Mouse (Mus musculus) kidney, embryonic 16.5 days (tissue): ENCODE results near the gene Col25a1. TPM values are rescaled to one million over a fixed set of nuclear protein-coding genes. Genes with fewer than 3 reads are reported as not detected.

Experiments
- ATAC-seq: fragments of 200-750 bp; cut with Nextera tagmentation; 2 replicates; pipeline ENCODE4 v1.8.0; 2017; ENCODE audit warnings: moderate TSS enrichment; ENCODE audit not compliant: low FRiP score, low TSS enrichment
- H3K27ac ChIP-seq: fragments of 300-500 bp; sonication (generic); 2 replicates; pipeline ENCODE4 v1.5.1; 2014; ENCODE audit warnings: low read length
- H3K27me3 ChIP-seq: fragments of 300-500 bp; sonication (generic); 2 replicates; pipeline ENCODE4 v1.6.1; 2014; ENCODE audit warnings: low read length, control low read depth, mixed read lengths; ENCODE audit not compliant: insufficient read depth
- H3K36me3 ChIP-seq: fragments of 300-500 bp; sonication (generic); 2 replicates; pipeline ENCODE4 v1.6.1; 2014; ENCODE audit warnings: low read length, control low read depth, mixed read lengths; ENCODE audit not compliant: insufficient read depth
- H3K4me1 ChIP-seq: fragments of 300-500 bp; sonication (generic); 2 replicates; pipeline ENCODE4 v1.6.1; 2014; ENCODE audit warnings: low read length, control low read depth, mixed read lengths; ENCODE audit not compliant: insufficient read depth
- H3K4me2 ChIP-seq: fragments of 300-500 bp; sonication (generic); replicated peaks from 2 replicates; pipeline ENCODE4 v1.6.1; 2014; ENCODE audit warnings: low read depth, low read length
- H3K4me3 ChIP-seq: fragments of 300-500 bp; sonication (generic); 2 replicates; pipeline ENCODE4 v1.5.1; 2014; ENCODE audit warnings: mild to moderate bottlenecking, low read length
- H3K9ac ChIP-seq: fragments of 300-500 bp; sonication (generic); replicated peaks from 2 replicates; pipeline ENCODE4 v1.6.1; 2014; ENCODE audit warnings: low read length
- H3K9me3 ChIP-seq: fragments of 300-500 bp; sonication (generic); 2 replicates; pipeline ENCODE4 v1.6.1; 2016; ENCODE audit warnings: low read length, control low read depth
- WGBS: fragments of 180-500 bp; shearing (Covaris S2); extraction: QIAGEN DNeasy Blood & Tissue Kit; methylation state at CpG from one replicate; pipeline ENCODE4 v1.1.7; 2014; 5-methylcytosine and 5-hydroxymethylcytosine counted together
- polyA plus RNA-seq: library from polyadenylated mRNA; unstranded; fragments of >200 nt; fragmentation: Nextera tagmentation; extraction: Ambion mirVana; gene quantifications from 2 replicates; pipeline ENCODE4 v1.2.1, GENCODE M21; 2015

Col25a1 gene
- polyA plus RNA-seq, 1 experiment from 2014 or later = 4.2 TPM

DNA sequence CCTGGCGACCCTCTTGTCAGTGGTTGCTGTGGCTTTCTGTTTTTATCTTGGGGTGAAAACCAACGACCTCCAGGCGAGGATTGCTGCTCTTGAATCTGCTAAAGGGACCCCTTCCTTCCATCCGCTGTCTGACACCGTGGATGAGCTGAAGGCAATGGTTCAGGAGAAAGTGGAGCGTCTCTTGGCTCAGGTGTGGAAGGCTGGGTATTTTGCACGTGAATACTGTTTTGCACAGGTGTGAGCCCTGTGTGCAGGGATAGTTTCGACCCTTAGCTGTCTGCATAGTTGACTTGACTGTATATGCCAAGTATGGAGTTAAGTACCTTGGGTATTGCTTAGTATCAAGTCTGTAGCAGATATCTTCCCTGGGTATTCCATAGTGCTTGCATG, 50.3 kb downstream of the Col25a1 start:
- ATAC-seq = no peak
- Histone ChIP-seq H3K9ac (peak overlapping the region; percentile 64), H3K27me3 (peaks cover 5% of the 10 kb centered on the region), H3K4me3 (peak overlapping the region; percentile 54), H3K27ac (no peak overlapping the region), H3K36me3 (no peaks in the 10 kb centered on the region), H3K4me2 (peak overlapping the region; percentile 97), H3K4me1 (peaks cover 8% of the 10 kb centered on the region; the same call in 1 of the 2 replicates), H3K9me3 (no peaks in the 10 kb centered on the region)
- 15% methylated on average over 8 of the region's 8 CpGs for WGBS

DNA sequence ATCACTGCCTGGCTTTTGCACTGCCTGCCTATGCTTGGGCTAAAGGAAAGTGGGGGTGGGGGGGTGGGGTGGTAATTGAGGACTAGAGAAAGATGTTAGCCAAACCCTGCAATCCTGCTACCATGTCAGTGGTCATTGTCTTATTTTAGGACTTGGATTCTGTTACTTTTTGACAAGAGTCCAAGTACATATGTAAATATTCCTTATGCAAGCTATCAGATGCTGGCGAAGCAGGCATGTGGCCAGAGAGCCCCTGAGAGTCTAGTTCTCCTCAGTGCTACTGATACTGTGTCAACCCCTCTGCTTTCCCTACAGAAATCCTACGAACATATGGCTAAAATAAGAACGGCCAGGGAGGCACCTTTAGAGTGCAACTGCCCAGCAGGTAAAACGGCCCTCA, 51.1 kb downstream of the Col25a1 start:
- H3K9me3 ChIP-seq = no peaks in the 10 kb centered on the region
- no peak overlapping the region for H3K4me3 ChIP-seq
- no peak for ATAC-seq
- 82% methylated on average over 4 of the region's 4 CpGs for WGBS
- no peaks in the 10 kb centered on the region for H3K36me3 ChIP-seq
- peaks cover 8% of the 10 kb centered on the region; the same call in 1 of the 2 replicates for H3K4me1 ChIP-seq
- H3K4me2 ChIP-seq = no peak overlapping the region
- H3K27ac ChIP-seq = no peak overlapping the region
- H3K27me3 ChIP-seq = peaks cover 5% of the 10 kb centered on the region
- H3K9ac ChIP-seq = no peak overlapping the region

DNA sequence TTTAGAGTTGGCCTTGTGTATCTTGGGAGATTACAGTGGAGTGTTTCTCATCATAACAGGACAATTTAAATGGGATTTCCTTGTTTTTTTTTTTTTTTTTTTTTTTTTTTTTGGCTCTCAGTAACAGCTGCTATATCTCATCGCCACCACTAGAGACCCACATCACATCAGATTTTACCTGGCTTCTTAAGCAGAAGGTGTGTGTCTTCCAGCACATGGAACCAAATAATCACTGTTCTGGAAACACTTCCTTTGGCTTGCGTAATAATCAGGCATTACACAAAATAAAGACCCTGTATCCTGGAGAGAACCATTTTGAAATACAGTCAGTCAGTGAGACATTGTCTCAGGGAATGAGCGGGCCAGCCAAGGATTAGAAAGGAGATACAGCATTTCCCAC, 53.8 kb downstream of the Col25a1 start:
- H3K27ac ChIP-seq = no peak overlapping the region
- no peak overlapping the region for H3K4me3 ChIP-seq
- H3K9ac ChIP-seq = no peak overlapping the region
- no peak for ATAC-seq
- WGBS = 61% methylated on average over 3 of the region's 3 CpGs
- no peaks in the 10 kb centered on the region for H3K36me3 ChIP-seq
- no peaks in the 10 kb centered on the region for H3K9me3 ChIP-seq
- peaks cover 5% of the 10 kb centered on the region for H3K27me3 ChIP-seq
- H3K4me2 ChIP-seq = no peak overlapping the region
- 0 out of 2 replicates have a peak, but pooled peaks cover 4% of the 10 kb centered on the region for H3K4me1 ChIP-seq

DNA sequence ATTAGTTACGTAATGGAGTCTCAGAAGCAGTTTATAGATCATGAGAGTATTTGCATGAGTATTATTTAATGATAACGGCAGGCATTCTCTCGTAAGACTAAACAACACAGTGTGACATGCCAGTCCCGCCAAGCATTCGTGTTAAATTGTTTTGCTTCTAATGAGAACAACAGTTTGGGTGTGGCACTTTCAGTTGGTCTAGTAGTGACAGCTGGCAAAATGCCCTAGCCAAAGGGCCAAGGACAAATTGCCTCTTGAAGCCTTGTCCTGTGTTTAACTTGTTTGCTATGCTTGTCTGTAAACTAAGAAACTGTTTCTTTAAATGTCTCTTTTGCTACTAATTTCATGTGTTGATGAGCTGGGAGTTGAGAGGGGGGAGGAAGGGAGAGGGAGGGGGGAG, 56.3 kb downstream of the Col25a1 start:
- no peaks in the 10 kb centered on the region for H3K9me3 ChIP-seq
- 82% methylated on average over 5 of the region's 5 CpGs for WGBS
- H3K27me3 ChIP-seq = 0 out of 2 replicates have a peak, but pooled peaks cover under 1% of the 10 kb centered on the region
- no peak overlapping the region for H3K27ac ChIP-seq
- H3K4me2 ChIP-seq = no peak overlapping the region
- H3K4me1 ChIP-seq = no peaks in the 10 kb centered on the region
- H3K4me3 ChIP-seq = no peak overlapping the region
- H3K36me3 ChIP-seq = no peaks in the 10 kb centered on the region
- H3K9ac ChIP-seq = no peak overlapping the region
- ATAC-seq = no peak

DNA sequence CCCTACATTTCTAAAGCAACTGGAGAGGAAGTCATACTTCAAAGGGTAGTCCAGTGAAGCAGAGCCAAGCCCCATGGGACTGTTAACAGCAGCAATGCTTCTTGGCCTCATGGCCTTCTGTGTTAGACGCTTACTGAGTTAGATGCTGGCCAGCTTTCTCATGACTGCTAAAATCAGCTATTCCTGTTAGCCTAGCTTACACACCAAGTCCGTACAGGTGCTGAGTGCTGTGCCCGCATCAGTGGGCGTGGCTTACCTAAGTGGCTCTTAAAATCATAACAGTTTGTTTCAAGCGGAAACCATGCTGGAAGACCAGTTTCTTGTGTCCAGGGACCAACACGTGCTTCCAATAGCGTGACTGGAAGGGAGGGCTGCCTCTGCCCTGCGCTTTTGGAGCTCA, 62.1 kb downstream of the Col25a1 start:
- H3K27ac ChIP-seq = no peak overlapping the region
- H3K36me3 ChIP-seq = no peaks in the 10 kb centered on the region
- H3K4me2 ChIP-seq = no peak overlapping the region
- ATAC-seq = no peak
- WGBS = 66% methylated on average over 8 of the region's 8 CpGs
- H3K4me3 ChIP-seq = no peak overlapping the region
- H3K4me1 ChIP-seq = peaks cover 3% of the 10 kb centered on the region; the same call in 1 of the 2 replicates
- H3K9ac ChIP-seq = no peak overlapping the region
- no peaks in the 10 kb centered on the region for H3K9me3 ChIP-seq
- no peaks in the 10 kb centered on the region for H3K27me3 ChIP-seq

DNA sequence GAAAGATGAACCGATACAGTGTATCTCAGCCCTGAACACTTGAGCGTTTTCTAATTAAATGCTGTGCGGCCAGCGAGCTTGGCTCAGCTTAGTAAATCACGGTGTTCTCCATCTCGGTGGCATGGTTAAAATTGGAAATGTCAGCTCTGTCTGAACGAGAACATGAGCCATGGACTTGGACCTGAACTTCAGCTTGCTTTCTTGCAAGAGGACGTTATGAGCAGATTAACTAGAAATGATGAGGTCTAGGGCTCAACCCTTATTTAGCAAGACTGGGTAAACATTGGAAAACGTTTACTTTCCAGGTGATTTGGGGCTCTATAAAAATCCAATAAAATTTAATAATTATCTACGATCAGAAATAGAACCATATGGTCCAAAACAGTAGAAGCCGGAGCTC, 83.3 kb downstream of the Col25a1 start:
- Histone ChIP-seq H3K9me3 (no peaks in the 10 kb centered on the region), H3K4me1 (no peaks in the 10 kb centered on the region), H3K4me2 (no peak overlapping the region), H3K27me3 (no peaks in the 10 kb centered on the region), H3K36me3 (no peaks in the 10 kb centered on the region), H3K4me3 (no peak overlapping the region), H3K27ac (no peak overlapping the region), H3K9ac (no peak overlapping the region)
- ATAC-seq = no peak
- WGBS = 64% methylated on average over 11 of the region's 11 CpGs

DNA sequence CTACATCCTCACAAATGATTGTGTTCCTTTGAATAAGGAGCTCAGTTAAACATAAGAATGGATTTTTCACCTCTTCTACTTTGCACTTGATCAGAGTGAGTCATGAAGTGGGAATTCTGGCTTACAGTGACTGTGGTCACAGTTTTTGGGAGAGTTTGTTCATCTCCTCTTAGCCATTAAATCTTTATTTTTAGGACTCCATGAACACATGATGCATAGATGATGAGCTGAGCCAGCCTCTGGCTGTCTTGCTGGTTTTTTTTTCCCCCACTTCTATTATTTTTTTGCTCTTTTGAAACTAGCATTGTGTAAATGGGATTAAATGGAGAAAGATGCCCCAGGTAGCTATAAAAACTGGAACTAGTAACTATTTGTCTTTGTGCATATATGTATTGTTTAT, 84.8 kb downstream of the Col25a1 start:
- H3K9ac ChIP-seq = no peak overlapping the region
- H3K27ac ChIP-seq = no peak overlapping the region

DNA sequence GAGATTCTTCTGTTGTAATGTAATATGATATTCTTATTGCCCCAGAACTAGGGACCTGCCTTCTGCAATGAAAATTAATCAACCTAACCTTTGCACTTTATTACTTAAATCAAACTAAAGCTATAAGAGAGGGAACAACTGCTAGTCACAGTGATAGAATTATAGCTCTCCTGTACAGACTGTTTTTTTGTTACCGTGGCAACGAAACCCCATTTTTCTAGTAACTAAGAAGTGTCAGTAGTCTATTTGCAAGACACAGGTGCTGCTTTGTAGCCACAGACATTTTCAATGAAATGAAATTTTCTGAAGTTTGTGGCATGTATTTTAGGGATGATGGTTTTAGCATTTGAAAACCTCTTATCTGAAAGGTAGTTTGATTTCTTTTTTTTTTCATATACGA, 85.3 kb downstream of the Col25a1 start:
- Histone ChIP-seq H3K27ac (no peak overlapping the region), H3K4me1 (no peaks in the 10 kb centered on the region), H3K9me3 (peaks cover 3% of the 10 kb centered on the region), H3K36me3 (no peaks in the 10 kb centered on the region), H3K4me2 (no peak overlapping the region), H3K4me3 (no peak overlapping the region), H3K27me3 (no peaks in the 10 kb centered on the region), H3K9ac (no peak overlapping the region)
- WGBS = 80% methylated on average over 3 of the region's 3 CpGs
- ATAC-seq = no peak

More for the DNA sequence above, 84.8 kb downstream of the Col25a1 start:
- Histone ChIP-seq H3K4me1 (no peaks in the 10 kb centered on the region), H3K36me3 (no peaks in the 10 kb centered on the region), H3K27me3 (no peaks in the 10 kb centered on the region), H3K9me3 (peaks cover 3% of the 10 kb centered on the region), H3K4me3 (no peak overlapping the region), H3K4me2 (no peak overlapping the region)
- ATAC-seq = no peak

DNA sequence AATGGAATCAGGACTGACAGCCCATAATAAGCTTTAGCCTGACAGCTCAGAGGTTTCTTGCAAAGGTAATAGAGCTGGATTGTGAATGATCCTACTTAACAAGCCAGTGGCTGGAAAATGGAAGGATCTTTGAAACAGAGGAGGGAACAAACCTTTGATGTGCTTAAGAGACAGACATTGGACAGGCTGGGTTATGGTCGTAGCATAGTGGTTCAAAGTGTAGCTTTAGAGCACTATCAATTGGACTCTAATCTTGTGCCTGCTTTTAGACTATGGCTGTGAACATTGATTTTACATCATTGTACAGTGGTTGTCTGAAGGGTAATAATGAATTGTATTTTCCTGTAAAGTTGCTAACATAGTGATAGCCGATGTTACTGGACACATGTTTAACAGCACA, 86.4 kb downstream of the Col25a1 start:
- ATAC-seq = no peak
- H3K36me3 ChIP-seq = no peaks in the 10 kb centered on the region
- H3K9me3 ChIP-seq = peaks cover 3% of the 10 kb centered on the region
- no peak overlapping the region for H3K27ac ChIP-seq
- no peaks in the 10 kb centered on the region for H3K27me3 ChIP-seq
- no peak overlapping the region for H3K9ac ChIP-seq
- H3K4me3 ChIP-seq = no peak overlapping the region
- WGBS = 82% methylated on average over 2 of the region's 2 CpGs
- no peaks in the 10 kb centered on the region for H3K4me1 ChIP-seq
- no peak overlapping the region for H3K4me2 ChIP-seq

DNA sequence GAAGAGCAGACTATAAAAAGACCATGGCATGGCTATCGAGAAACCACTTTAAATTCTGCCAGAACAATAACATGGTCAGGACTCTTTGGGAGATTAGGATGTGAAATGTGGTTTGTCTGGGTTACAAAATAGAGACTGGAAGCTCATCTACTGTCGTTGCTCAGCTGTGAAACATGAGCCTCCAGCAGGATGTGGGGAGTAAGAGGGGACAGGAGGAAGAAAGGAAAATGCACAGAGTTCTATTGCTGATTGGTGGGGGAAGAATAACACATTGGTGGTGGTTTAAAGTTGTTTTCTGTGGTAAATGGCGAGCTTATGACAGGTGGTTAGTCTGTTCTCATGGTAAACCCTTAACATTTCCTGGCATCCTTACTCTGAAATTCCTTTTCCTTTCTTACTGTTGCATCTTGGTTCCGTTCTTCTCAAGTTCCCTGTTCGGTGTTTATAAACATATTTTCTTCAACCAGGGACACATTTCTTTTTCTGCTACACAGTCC, 87.0 kb downstream of the Col25a1 start:
- H3K27me3 ChIP-seq = no peaks in the 10 kb centered on the region

More for the DNA sequence above, 87.0 kb downstream of the Col25a1 start:
- Histone ChIP-seq H3K4me1 (no peaks in the 10 kb centered on the region), H3K27ac (no peak overlapping the region), H3K4me3 (no peak overlapping the region), H3K4me2 (no peak overlapping the region), H3K9me3 (peaks cover 3% of the 10 kb centered on the region), H3K36me3 (no peaks in the 10 kb centered on the region), H3K9ac (no peak overlapping the region)
- no peak for ATAC-seq
- WGBS = 61% methylated on average over 5 of the region's 5 CpGs
